Mouse (Mus musculus): ENCODE results near the gene Nhlrc1. TPM values are rescaled to one million over a fixed set of nuclear protein-coding genes. Genes with fewer than 3 reads are reported as not detected.

The Nhlrc1 gene
- polyA plus RNA-seq, 1 experiment from 2014 or later = 4.5 TPM

GRCm38 (mm10) chr13:47047996-47048395 is 33.3 kb upstream of the Nhlrc1 start:
- H3K9me3 ChIP-seq (ENCODE audit: control insufficient read depth, low read length) = no peaks in the 10 kb centered on the region
- H3K27ac ChIP-seq (replicated peaks in 1 of 2; ENCODE audit: control insufficient read depth in 1 of 2, insufficient read depth in 1 of 2, low read depth in 2 of 2, low read length in 2 of 2) = no peak overlapping the region
- peaks cover 10 to 20% of the 10 kb centered on the region in 2 experiments; a peak in 3 of 4 replicates for H3K4me1 ChIP-seq (ENCODE audit: control insufficient read depth in 2 of 2, insufficient read depth in 2 of 2, low read length in 2 of 2)
- H3K36me3 ChIP-seq (ENCODE audit: control insufficient read depth, insufficient read depth, low read length) = peaks cover 22% of the 10 kb centered on the region
- H3K9ac ChIP-seq (ENCODE audit: low read length) = no peak overlapping the region
- no peak overlapping the region for H3K4me2 ChIP-seq (ENCODE audit: low read length)
- WGBS = 80% methylated on average over 4 of the region's 4 CpGs
- ATAC-seq (ENCODE audit: insufficient number of reproducible peaks, insufficient read depth, low FRiP score, low read depth) = no peak
- H3K27me3 ChIP-seq (ENCODE audit: control insufficient read depth, insufficient read depth, low read length) = no peaks in the 10 kb centered on the region
- no peak overlapping the region for H3K4me3 ChIP-seq (ENCODE audit: control insufficient read depth in 1 of 2, insufficient read depth in 1 of 2, low read depth in 1 of 2, low read length in 2 of 2)

GRCm38 (mm10) chr13:47044617-47044947 is 29.9 kb upstream of the Nhlrc1 start, which contains the start of gene Tpmt:
Tpmt (minus strand) TSS chr13:47044737.
- peaks cover 8% of the 10 kb centered on the region in 2 experiments; a peak in 3 of 4 replicates for H3K4me1 ChIP-seq (ENCODE audit: control insufficient read depth in 2 of 2, insufficient read depth in 2 of 2, low read length in 2 of 2)
- ATAC-seq (ENCODE audit: insufficient number of reproducible peaks, insufficient read depth, low FRiP score, low read depth) = no peak
- peak within 1 kb of the TSS; percentile 82 for H3K9ac ChIP-seq (ENCODE audit: low read length)
- H3K27ac ChIP-seq (replicated peaks in 1 of 2; ENCODE audit: control insufficient read depth in 1 of 2, insufficient read depth in 1 of 2, low read depth in 2 of 2, low read length in 2 of 2) = peak within 1 kb of the TSS; percentile 34 to 45
- peaks cover 11% of the 10 kb centered on the region; the same call in 1 of the 2 replicates for H3K36me3 ChIP-seq (ENCODE audit: control insufficient read depth, insufficient read depth, low read length)
- no peaks in the 10 kb centered on the region for H3K9me3 ChIP-seq (ENCODE audit: control insufficient read depth, low read length)
- 23% methylated on average over 10 of the region's 10 CpGs for WGBS
- H3K27me3 ChIP-seq (ENCODE audit: control insufficient read depth, insufficient read depth, low read length) = no peaks in the 10 kb centered on the region
- H3K4me3 ChIP-seq (ENCODE audit: control insufficient read depth in 1 of 2, insufficient read depth in 1 of 2, low read depth in 1 of 2, low read length in 2 of 2) = peak within 1 kb of the TSS; percentile 80 to 87
- peak within 1 kb of the TSS; percentile 74 for H3K4me2 ChIP-seq (ENCODE audit: low read length)

GRCm38 (mm10) chr13:47043833-47044616 is 29.4 kb upstream of the Nhlrc1 start:
- Histone ChIP-seq H3K36me3 (ENCODE audit: control insufficient read depth, insufficient read depth, low read length) (peaks cover 6% of the 10 kb centered on the region; the same call in 1 of the 2 replicates), H3K4me2 (ENCODE audit: low read length) (peak overlapping the region; percentile 74), H3K27me3 (ENCODE audit: control insufficient read depth, insufficient read depth, low read length) (no peaks in the 10 kb centered on the region), H3K4me3 (ENCODE audit: control insufficient read depth in 1 of 2, insufficient read depth in 1 of 2, low read depth in 1 of 2, low read length in 2 of 2) (peak overlapping the region; percentile 80 to 87), H3K4me1 (ENCODE audit: control insufficient read depth in 2 of 2, insufficient read depth in 2 of 2, low read length in 2 of 2) (peaks cover 8% of the 10 kb centered on the region in 2 experiments; a peak in 3 of 4 replicates), H3K9ac (ENCODE audit: low read length) (peak overlapping the region; percentile 82), H3K27ac (replicated peaks in 1 of 2; ENCODE audit: control insufficient read depth in 1 of 2, insufficient read depth in 1 of 2, low read depth in 2 of 2, low read length in 2 of 2) (no peak overlapping the region; a peak in 1 of 4 replicates), H3K9me3 (ENCODE audit: control insufficient read depth, low read length) (no peaks in the 10 kb centered on the region)
- WGBS = under 1% methylated on average over 45 of the region's 45 CpGs
- ATAC-seq (ENCODE audit: insufficient number of reproducible peaks, insufficient read depth, low FRiP score, low read depth) = no peak

- peak; percentile 99 for ATAC-seq (ENCODE audit: insufficient number of reproducible peaks, insufficient read depth, low FRiP score, low read depth)
- Histone ChIP-seq H3K4me2 (ENCODE audit: low read length) (peak within 1 kb of the TSS; percentile 74), H3K27ac (replicated peaks in 1 of 2; ENCODE audit: control insufficient read depth in 1 of 2, insufficient read depth in 1 of 2, low read depth in 2 of 2, low read length in 2 of 2) (peak within 1 kb of the TSS; percentile 34 to 45), H3K9me3 (ENCODE audit: control insufficient read depth, low read length) (no peaks in the 10 kb centered on the region), H3K4me1 (ENCODE audit: control insufficient read depth in 2 of 2, insufficient read depth in 2 of 2, low read length in 2 of 2) (peaks cover 8% of the 10 kb centered on the region in 2 experiments; a peak in 3 of 4 replicates), H3K36me3 (ENCODE audit: control insufficient read depth, insufficient read depth, low read length) (no peaks in the 10 kb centered on the region), H3K9ac (ENCODE audit: low read length) (peak within 1 kb of the TSS; percentile 82), H3K4me3 (ENCODE audit: control insufficient read depth in 1 of 2, insufficient read depth in 1 of 2, low read depth in 1 of 2, low read length in 2 of 2) (peak within 1 kb of the TSS; percentile 80 to 87), H3K27me3 (ENCODE audit: control insufficient read depth, insufficient read depth, low read length) (no peaks in the 10 kb centered on the region)
- WGBS = 2% methylated on average over 48 of the region's 48 CpGs
These were observed 28.5 kb upstream of the Nhlrc1 start, which contains the start of gene Kdm1b for GRCm38 (mm10) chr13:47043030-47043680. Kdm1b (plus strand) TSS chr13:47043499.

- no peak overlapping the region for H3K9ac ChIP-seq (ENCODE audit: low read length)
These were observed 27.5 kb upstream of the Nhlrc1 start for GRCm38 (mm10) chr13:47042024-47042633.

DNA sequence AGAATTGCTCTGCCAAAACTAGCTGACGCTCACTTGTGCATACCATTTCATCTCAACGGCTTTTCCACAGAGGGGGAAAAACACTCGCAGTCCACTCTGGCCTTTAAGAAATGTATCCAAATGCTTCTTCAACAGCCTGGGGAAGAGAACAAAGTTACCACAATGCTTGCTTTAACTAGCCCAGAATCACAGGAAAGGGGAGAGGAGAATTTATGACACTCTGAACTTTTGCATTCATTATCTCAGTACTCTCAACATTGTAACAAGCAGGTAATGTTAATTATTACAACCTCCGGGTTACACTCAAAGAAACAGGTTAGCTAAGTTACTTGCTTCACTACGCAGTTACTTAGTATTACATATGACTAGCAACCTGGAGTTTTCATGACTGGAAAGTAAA is 25.4 kb upstream of the Nhlrc1 start:
- no peak overlapping the region for H3K4me3 ChIP-seq (ENCODE audit: control insufficient read depth in 1 of 2, insufficient read depth in 1 of 2, low read depth in 1 of 2, low read length in 2 of 2)
- no peaks in the 10 kb centered on the region for H3K36me3 ChIP-seq (ENCODE audit: control insufficient read depth, insufficient read depth, low read length)
- H3K27ac ChIP-seq (replicated peaks in 1 of 2; ENCODE audit: control insufficient read depth in 1 of 2, insufficient read depth in 1 of 2, low read depth in 2 of 2, low read length in 2 of 2) = no peak overlapping the region
- no peak overlapping the region for H3K4me2 ChIP-seq (ENCODE audit: low read length)
- WGBS = 94% methylated on average over 5 of the region's 5 CpGs
- peaks cover 8% of the 10 kb centered on the region in 2 experiments; a peak in 3 of 4 replicates for H3K4me1 ChIP-seq (ENCODE audit: control insufficient read depth in 2 of 2, insufficient read depth in 2 of 2, low read length in 2 of 2)
- no peak overlapping the region for H3K9ac ChIP-seq (ENCODE audit: low read length)
- H3K9me3 ChIP-seq (ENCODE audit: control insufficient read depth, low read length) = no peaks in the 10 kb centered on the region
- ATAC-seq (ENCODE audit: insufficient number of reproducible peaks, insufficient read depth, low FRiP score, low read depth) = no peak
- H3K27me3 ChIP-seq (ENCODE audit: control insufficient read depth, insufficient read depth, low read length) = no peaks in the 10 kb centered on the region

More at GRCm38 (mm10) chr13:47042024-47042633, 27.5 kb upstream of the Nhlrc1 start:
- H3K4me3 ChIP-seq (ENCODE audit: control insufficient read depth in 1 of 2, insufficient read depth in 1 of 2, low read depth in 1 of 2, low read length in 2 of 2) = peak overlapping the region in 1 of 2 experiments; percentile 80; a peak in 1 of 4 replicates
- no peak overlapping the region for H3K27ac ChIP-seq (replicated peaks in 1 of 2; ENCODE audit: control insufficient read depth in 1 of 2, insufficient read depth in 1 of 2, low read depth in 2 of 2, low read length in 2 of 2)
- no peaks in the 10 kb centered on the region for H3K9me3 ChIP-seq (ENCODE audit: control insufficient read depth, low read length)
- peak overlapping the region; percentile 74 for H3K4me2 ChIP-seq (ENCODE audit: low read length)
- no peak for ATAC-seq (ENCODE audit: insufficient number of reproducible peaks, insufficient read depth, low FRiP score, low read depth)
- WGBS = 50% methylated on average over 8 of the region's 8 CpGs
- H3K4me1 ChIP-seq (ENCODE audit: control insufficient read depth in 2 of 2, insufficient read depth in 2 of 2, low read length in 2 of 2) = peaks cover 8% of the 10 kb centered on the region in 2 experiments; a peak in 3 of 4 replicates
- H3K27me3 ChIP-seq (ENCODE audit: control insufficient read depth, insufficient read depth, low read length) = no peaks in the 10 kb centered on the region
- H3K36me3 ChIP-seq (ENCODE audit: control insufficient read depth, insufficient read depth, low read length) = no peaks in the 10 kb centered on the region

DNA sequence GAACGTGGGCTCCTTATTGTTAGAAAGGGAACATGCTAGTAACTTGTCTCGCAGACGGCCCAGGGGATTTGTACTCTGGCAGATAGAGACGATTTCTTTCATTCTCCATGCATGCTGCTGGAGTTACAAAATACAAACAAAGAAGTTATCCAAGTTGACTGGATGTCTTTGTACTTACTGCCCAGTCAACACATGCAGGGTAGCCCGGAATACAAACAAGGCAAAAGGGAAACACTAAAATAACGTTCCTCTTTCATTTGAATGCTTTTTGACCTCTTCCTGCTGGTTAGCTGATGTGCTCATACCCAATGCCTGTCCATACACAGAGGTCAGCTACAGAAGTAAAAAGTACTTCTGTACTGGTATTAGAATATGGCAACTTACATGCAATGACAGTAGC is 23.3 kb upstream of the Nhlrc1 start:
- no peak overlapping the region for H3K4me3 ChIP-seq (ENCODE audit: control insufficient read depth in 1 of 2, insufficient read depth in 1 of 2, low read depth in 1 of 2, low read length in 2 of 2)
- no peaks in the 10 kb centered on the region for H3K36me3 ChIP-seq (ENCODE audit: control insufficient read depth, insufficient read depth, low read length)
- no peak for ATAC-seq (ENCODE audit: insufficient number of reproducible peaks, insufficient read depth, low FRiP score, low read depth)
- no peaks in the 10 kb centered on the region for H3K27me3 ChIP-seq (ENCODE audit: control insufficient read depth, insufficient read depth, low read length)
- H3K4me1 ChIP-seq (ENCODE audit: control insufficient read depth in 2 of 2, insufficient read depth in 2 of 2, low read length in 2 of 2) = 0 out of 4 replicates have a peak, but pooled peaks cover 0 to 1% of the 10 kb centered on the region in 2 experiments
- no peaks in the 10 kb centered on the region for H3K9me3 ChIP-seq (ENCODE audit: control insufficient read depth, low read length)
- WGBS = 85% methylated on average over 6 of the region's 6 CpGs
- no peak overlapping the region for H3K4me2 ChIP-seq (ENCODE audit: low read length)
- no peak overlapping the region for H3K9ac ChIP-seq (ENCODE audit: low read length)
- H3K27ac ChIP-seq (replicated peaks in 1 of 2; ENCODE audit: control insufficient read depth in 1 of 2, insufficient read depth in 1 of 2, low read depth in 2 of 2, low read length in 2 of 2) = no peak overlapping the region

Data from heart, embryonic 14.5 days (tissue).